Mouse (Mus musculus) erythroid progenitor cell, adult 5-6 weeks (primary cell): ENCODE measurements around the gene Scai. TPM values are rescaled to one million over a fixed set of nuclear protein-coding genes. Genes with fewer than 3 reads are reported as not detected.

ENCODE experiments used
- ATAC-seq: replicated peaks from 2 replicates; pipeline ENCODE4 v1.8.0; 2016; ENCODE audit warnings: moderate number of reproducible peaks, mild to moderate bottlenecking, moderate TSS enrichment, inconsistent platforms; ENCODE audit not compliant: poor library complexity, low FRiP score, severe bottlenecking
- total RNA-seq, 2 experiments: library from RNA; stranded (forward) in 1 of 2; stranded (reverse) in 1 of 2; fragments of 150-400 nt in 1 of 2; fragments of 186-747, 209-891 nt in 1 of 2; gene quantifications; 2 replicates each; pipeline versions ENCODE4 v1.2.3 to v1.2.4; 2015 to 2017; ENCODE audit warnings: low replicate concordance in 2 of 2

Gene Scai
- total RNA-seq, 2 experiments from 2014 or later: 5.9 to 11.3 TPM

DNA sequence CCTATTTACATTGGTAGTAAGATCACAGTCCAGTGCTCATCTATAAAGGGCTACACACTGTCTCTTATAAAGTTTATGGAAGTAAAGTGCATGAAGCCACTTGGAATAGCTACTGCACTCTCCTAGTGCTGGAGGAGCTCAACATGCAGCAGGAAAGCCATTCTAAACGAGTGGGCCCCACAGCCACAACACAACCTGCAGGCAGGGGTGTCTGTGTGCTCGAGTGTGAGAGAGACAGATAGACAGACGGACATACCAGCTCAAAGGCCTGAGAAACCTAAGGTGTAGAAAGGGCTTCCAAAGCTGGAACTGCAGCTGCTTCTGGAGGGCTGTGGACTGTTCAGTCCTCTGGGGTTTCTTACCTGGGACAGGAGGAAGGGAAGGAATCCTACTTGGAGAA, 174.0 kb downstream of the Scai start:
- no peak for ATAC-seq

Other genes with a start within 250 kb of the Scai start
- 0.72 TPM in 1 of 2 replicates, not detected in the other for gene Wdr38, start 193.3 kb downstream of the Scai start, total RNA-seq (2015; ENCODE audit: low replicate concordance)
- 0.13 TPM in 1 of 2 replicates, not detected in the other for gene Wdr38, start 193.3 kb downstream of the Scai start, total RNA-seq (2017; ENCODE audit: low replicate concordance)
- gene Arpc5l, start 185.4 kb downstream of the Scai start, total RNA-seq (2015; ENCODE audit: low replicate concordance): 31.9 and 56.6 TPM in 2 replicates
- 33.6 and 47.9 TPM in 2 replicates for gene Arpc5l, start 185.4 kb downstream of the Scai start, total RNA-seq (2017; ENCODE audit: low replicate concordance)
- 226 and 288 TPM in 2 replicates for gene Rpl35, start 185.1 kb downstream of the Scai start, total RNA-seq (2015; ENCODE audit: low replicate concordance)
- 201 and 298 TPM in 2 replicates for gene Rpl35, start 185.1 kb downstream of the Scai start, total RNA-seq (2017; ENCODE audit: low replicate concordance)
- gene Golga1, start 125.2 kb downstream of the Scai start, total RNA-seq (2015; ENCODE audit: low replicate concordance): 10.1 and 19.8 TPM in 2 replicates
- 29.3 and 31.5 TPM in 2 replicates for gene Golga1, start 125.2 kb downstream of the Scai start, total RNA-seq (2017; ENCODE audit: low replicate concordance)
- gene Ppp6c, start 35.7 kb upstream of the Scai start, total RNA-seq (2015; ENCODE audit: low replicate concordance): 66.3 and 69.2 TPM in 2 replicates
- 46.3 and 68.7 TPM in 2 replicates for gene Ppp6c, start 35.7 kb upstream of the Scai start, total RNA-seq (2017; ENCODE audit: low replicate concordance)